Mouse (Mus musculus) bone marrow macrophage, adult 2 months (primary cell): ENCODE results near the gene Bcap31. TPM values are rescaled to one million over a fixed set of nuclear protein-coding genes. Genes with fewer than 3 reads are reported as not detected.

Experiments used
- H3K27ac ChIP-seq: 2 replicates; pipeline ENCODE4 v1.5.1; 2012; ENCODE audit warnings: low read depth, low read length; ENCODE audit not compliant: insufficient read depth
- H3K4me1 ChIP-seq: 2 replicates; pipeline ENCODE4 v1.6.1; 2012; ENCODE audit warnings: low read length; ENCODE audit not compliant: control insufficient read depth, insufficient read depth
- H3K4me3 ChIP-seq: 2 replicates; pipeline ENCODE4 v1.5.1; 2012; ENCODE audit warnings: mild to moderate bottlenecking, low read length, moderate library complexity; ENCODE audit not compliant: insufficient read depth
- CTCF ChIP-seq: IDR thresholded peaks from 2 replicates; pipeline ENCODE4 v1.5.1; 2012; ENCODE audit warnings: low read depth, mild to moderate bottlenecking, low read length, moderate library complexity
- POLR2A ChIP-seq: IDR thresholded peaks from 2 replicates; pipeline ENCODE4 v1.6.1; 2012; ENCODE audit warnings: mild to moderate bottlenecking, low read depth, low read length, borderline replicate concordance
- polyA plus RNA-seq: library from polyadenylated mRNA; stranded (reverse); fragments of >200 nt; gene quantifications from 2 replicates; pipeline ENCODE4 v1.2.4, GENCODE M21; 2012; ENCODE audit not compliant: missing spikeins, insufficient read depth, insufficient read length

The Bcap31 gene
- polyA plus RNA-seq, 1 experiment = 212 TPM

DNA sequence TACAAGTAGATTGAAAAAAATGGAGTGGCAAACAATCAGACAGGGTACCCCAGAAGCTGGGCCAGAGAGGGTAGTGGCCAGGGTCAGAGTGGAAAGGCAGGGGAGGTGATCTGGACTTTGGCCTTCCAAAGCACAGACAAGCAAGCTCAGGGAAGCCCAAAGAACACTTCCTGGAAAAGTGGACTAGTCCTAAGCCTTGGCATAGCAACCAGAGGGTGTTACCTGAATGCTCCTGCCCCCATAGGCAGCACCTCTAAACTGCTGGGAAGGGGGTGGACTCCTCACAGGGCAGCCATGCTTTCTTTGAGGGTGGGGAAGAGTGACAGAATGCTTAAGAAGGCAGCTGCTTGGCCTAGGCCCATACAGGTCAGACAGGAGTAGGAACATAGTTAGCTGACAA is 31.0 kb downstream of the Bcap31 start:
- H3K4me1 ChIP-seq = peaks cover 7% of the 10 kb centered on the region; the same call in 1 of the 2 replicates
- no peak overlapping the region for H3K27ac ChIP-seq
- no peak for TF ChIP-seq POLR2A
- H3K4me3 ChIP-seq = no peak overlapping the region

- Histone ChIP-seq H3K4me1 (peaks cover 7% of the 10 kb centered on the region; the same call in 1 of the 2 replicates), H3K27ac (no peak overlapping the region), H3K4me3 (no peak overlapping the region)
- no peak for TF ChIP-seq CTCF
- TF ChIP-seq POLR2A = no peak
Observed at GRCm38 (mm10) chrX:73684156-73684555, 31.8 kb downstream of the Bcap31 start.

GRCm38 (mm10) chrX:73676668-73677067 is 39.3 kb downstream of the Bcap31 start:
- Histone ChIP-seq H3K4me3 (no peak overlapping the region), H3K4me1 (peaks cover 17% of the 10 kb centered on the region), H3K27ac (no peak overlapping the region)
- no peak for TF ChIP-seq POLR2A
- TF ChIP-seq CTCF = no peak

DNA sequence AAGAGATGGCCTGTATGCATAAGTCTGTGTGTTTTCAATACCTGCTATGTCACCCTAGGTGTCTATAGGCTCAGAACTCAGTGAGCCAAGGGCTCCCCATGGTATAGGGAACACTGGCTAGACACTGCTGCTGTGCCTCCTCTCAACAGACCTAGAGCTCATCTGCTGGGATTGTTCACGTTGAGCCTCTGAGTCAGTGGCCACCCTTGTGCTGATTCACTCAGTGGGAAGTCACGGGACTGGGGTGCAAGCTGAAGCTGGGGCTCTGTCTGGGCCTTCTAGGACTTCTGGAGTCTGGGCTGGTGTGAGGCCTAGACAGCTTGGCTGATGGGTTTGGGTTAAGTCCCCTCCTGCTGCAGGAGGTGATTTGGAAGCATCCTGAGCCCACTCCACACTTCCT is 40.7 kb downstream of the Bcap31 start:
- peak overlapping the region; percentile 81 for H3K4me3 ChIP-seq
- peak overlapping the region; percentile 63 for H3K27ac ChIP-seq
- TF ChIP-seq CTCF (no peak), POLR2A (no peak)
- peaks cover 17% of the 10 kb centered on the region for H3K4me1 ChIP-seq

GRCm38 (mm10) chrX:73673968-73674661 is 41.9 kb downstream of the Bcap31 start:
- TF ChIP-seq POLR2A (no peak), CTCF (no peak)
- H3K4me3 ChIP-seq = peak overlapping the region; percentile 81
- peak overlapping the region; percentile 63 for H3K27ac ChIP-seq
- peaks cover 17% of the 10 kb centered on the region for H3K4me1 ChIP-seq

GRCm38 (mm10) chrX:73673619-73673967 is 42.4 kb downstream of the Bcap31 start:
- peak overlapping the region; percentile 81 for H3K4me3 ChIP-seq
- peak overlapping the region; percentile 63 for H3K27ac ChIP-seq
- peaks cover 17% of the 10 kb centered on the region for H3K4me1 ChIP-seq
- no peak for TF ChIP-seq CTCF
- TF ChIP-seq POLR2A = no peak

GRCm38 (mm10) chrX:73672879-73673618 is 42.9 kb downstream of the Bcap31 start, which contains the start of gene Slc6a8:
TSS of gene Slc6a8 (plus strand) at chrX:73673150.
- TF ChIP-seq POLR2A = peak; percentile 82; the same call in 1 of the 2 replicates
- no peak for TF ChIP-seq CTCF
- Histone ChIP-seq H3K27ac (peak within 1 kb of the TSS; percentile 63), H3K4me1 (peaks cover 17% of the 10 kb centered on the region), H3K4me3 (peak within 1 kb of the TSS; percentile 81)

- TF ChIP-seq CTCF (no peak), POLR2A (no peak)
- no peak overlapping the region for H3K27ac ChIP-seq
- no peak overlapping the region for H3K4me3 ChIP-seq
Observed at GRCm38 (mm10) chrX:73672031-73672431, 43.9 kb downstream of the Bcap31 start.

GRCm38 (mm10) chrX:73663143-73663542 is 52.8 kb downstream of the Bcap31 start:
- TF ChIP-seq CTCF (no peak), POLR2A (no peak)
- peaks cover 8% of the 10 kb centered on the region for H3K4me1 ChIP-seq
- H3K27ac ChIP-seq = no peak overlapping the region
- H3K4me3 ChIP-seq = no peak overlapping the region

More at GRCm38 (mm10) chrX:73672031-73672431, 43.9 kb downstream of the Bcap31 start:
- H3K4me1 ChIP-seq = peaks cover 12% of the 10 kb centered on the region

GRCm38 (mm10) chrX:73660284-73660665 is 55.7 kb downstream of the Bcap31 start:
- H3K4me3 ChIP-seq = no peak overlapping the region
- no peak overlapping the region for H3K27ac ChIP-seq
- TF ChIP-seq POLR2A = no peak
- TF ChIP-seq CTCF = no peak
- peaks cover 15% of the 10 kb centered on the region for H3K4me1 ChIP-seq
